Mouse (Mus musculus): ENCODE results near the gene Tbc1d21. TPM values are rescaled to one million over a fixed set of nuclear protein-coding genes. Genes with fewer than 3 reads are reported as not detected.

Gene Tbc1d21
- polyA plus RNA-seq, 1 experiment from 2014 or later: not detected

GRCm38 (mm10) chr9:58330293-58330692, 40.0 kb downstream of the Tbc1d21 start:
- peaks cover 10% of the 10 kb centered on the region for H3K4me1 ChIP-seq (replicated peaks)
- no peak overlapping the region for H3K4me3 ChIP-seq
- H3K36me3 ChIP-seq: no peaks in the 10 kb centered on the region
- H3K27ac ChIP-seq: no peak overlapping the region
- peak; percentile 49 for DNase-seq (ENCODE audit: low spot score)
- H3K9me3 ChIP-seq: no peaks in the 10 kb centered on the region; the same call in 1 of the 2 replicates
- no peaks in the 10 kb centered on the region for H3K27me3 ChIP-seq (ENCODE audit: insufficient read depth, poor library complexity, severe bottlenecking)
- 26% methylated on average over 5 of the region's 5 CpGs for WGBS

- Histone ChIP-seq H3K9me3 (no peaks in the 10 kb centered on the region), H3K27ac (no peak overlapping the region), H3K27me3 (ENCODE audit: insufficient read depth, poor library complexity, severe bottlenecking) (no peaks in the 10 kb centered on the region), H3K36me3 (no peaks in the 10 kb centered on the region), H3K4me1 (replicated peaks) (peaks cover 10% of the 10 kb centered on the region), H3K4me3 (no peak overlapping the region)
- DNase-seq (ENCODE audit: low spot score): no peak
- 68% methylated on average over 1 of the region's 1 CpGs for WGBS
Measured at GRCm38 (mm10) chr9:58327382-58327781, 42.9 kb downstream of the Tbc1d21 start.

DNA sequence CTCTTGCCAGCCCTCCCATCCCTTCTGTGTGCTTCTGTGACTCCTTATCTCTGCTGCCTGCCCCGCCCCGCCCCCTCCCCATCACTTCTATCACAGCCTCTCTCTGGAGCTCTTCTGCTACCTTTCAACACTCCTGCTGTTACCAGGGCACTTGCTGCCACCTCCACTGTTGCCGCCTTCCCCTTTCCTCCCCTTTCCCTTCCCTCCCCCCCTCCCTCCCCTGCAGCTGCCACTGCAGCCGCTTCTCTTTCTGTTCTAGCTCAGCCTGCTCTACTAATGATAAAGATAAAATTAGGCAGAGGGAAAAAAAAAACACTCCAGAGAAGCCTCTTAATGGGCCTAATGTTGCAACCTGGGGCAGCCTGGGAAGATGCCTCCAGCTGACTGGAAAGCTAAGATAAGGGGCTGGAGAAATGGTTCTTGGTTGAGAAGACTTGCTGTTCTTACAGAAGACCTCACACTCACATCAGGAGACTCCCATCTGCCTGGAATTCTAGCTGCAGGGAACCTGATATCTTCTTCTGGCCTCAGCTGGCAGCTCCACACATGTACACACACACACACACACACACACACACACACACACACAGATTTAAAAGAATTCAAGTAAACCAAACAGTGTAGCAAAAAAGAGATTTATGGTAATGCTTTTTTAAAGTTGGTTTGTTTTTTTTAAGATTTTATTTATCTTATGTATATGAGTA, 43.6 kb downstream of the Tbc1d21 start:
- H3K27me3 ChIP-seq (ENCODE audit: insufficient read depth, poor library complexity, severe bottlenecking): no peaks in the 10 kb centered on the region
- H3K4me1 ChIP-seq (replicated peaks): peaks cover 10% of the 10 kb centered on the region
- H3K27ac ChIP-seq: peak overlapping the region; percentile 16; the same call in 1 of the 2 replicates
- no peaks in the 10 kb centered on the region for H3K9me3 ChIP-seq
- 21% methylated on average over 4 of the region's 4 CpGs for WGBS
- no peak overlapping the region for H3K4me3 ChIP-seq
- no peaks in the 10 kb centered on the region for H3K36me3 ChIP-seq
- DNase-seq (ENCODE audit: low spot score): no peak

DNA sequence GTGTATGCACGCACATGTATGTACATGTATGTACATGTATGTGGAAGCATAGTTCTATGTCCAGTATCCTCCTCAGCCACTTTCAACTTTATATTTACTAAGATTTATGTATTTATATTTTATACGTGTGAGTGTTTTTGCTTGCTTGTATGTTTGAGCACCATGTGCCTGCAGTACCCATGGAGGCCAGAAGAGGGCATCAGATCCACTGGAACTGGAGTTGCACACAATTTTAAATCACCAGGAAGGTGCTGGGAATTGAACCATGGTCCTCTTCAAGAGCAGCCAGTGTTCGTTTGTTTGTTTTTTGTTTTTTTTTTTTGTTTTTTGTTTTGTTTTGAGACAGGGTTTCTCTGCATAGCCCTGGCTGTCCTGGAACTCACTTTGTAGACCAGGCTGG, 48.6 kb downstream of the Tbc1d21 start:
- WGBS: 94% methylated on average over 3 of the region's 3 CpGs
- peaks cover 13% of the 10 kb centered on the region for H3K4me1 ChIP-seq (replicated peaks)
- H3K4me3 ChIP-seq: no peak overlapping the region
- no peaks in the 10 kb centered on the region for H3K36me3 ChIP-seq
- DNase-seq (ENCODE audit: low spot score): no peak
- H3K27ac ChIP-seq: no peak overlapping the region
- no peaks in the 10 kb centered on the region for H3K27me3 ChIP-seq (ENCODE audit: insufficient read depth, poor library complexity, severe bottlenecking)
- no peaks in the 10 kb centered on the region for H3K9me3 ChIP-seq

DNA sequence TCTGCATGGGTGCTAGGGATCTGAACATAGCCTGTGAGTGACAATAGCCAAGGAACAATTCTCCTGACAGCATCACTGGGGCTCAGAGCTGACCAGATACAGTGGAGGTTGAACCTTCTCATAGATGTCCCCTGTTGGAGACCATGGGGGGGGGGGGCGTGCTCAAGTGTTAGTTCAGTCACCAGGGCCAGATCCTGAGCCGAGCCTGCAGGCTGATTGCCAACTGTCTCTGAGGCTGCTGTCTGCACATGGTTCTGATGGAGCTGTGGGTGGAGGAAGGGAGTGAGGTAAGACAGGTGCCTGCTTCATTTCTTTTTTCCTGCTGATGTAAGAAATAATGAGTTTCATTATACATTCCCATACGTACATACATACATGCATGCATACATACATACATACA, 51.9 kb downstream of the Tbc1d21 start:
- 90% methylated on average over 3 of the region's 3 CpGs for WGBS
- no peak for DNase-seq (ENCODE audit: low spot score)
- no peak overlapping the region for H3K27ac ChIP-seq
- no peaks in the 10 kb centered on the region for H3K36me3 ChIP-seq
- H3K4me3 ChIP-seq: no peak overlapping the region
- peaks cover 41% of the 10 kb centered on the region for H3K4me1 ChIP-seq (replicated peaks)
- no peaks in the 10 kb centered on the region for H3K9me3 ChIP-seq
- H3K27me3 ChIP-seq (ENCODE audit: insufficient read depth, poor library complexity, severe bottlenecking): peaks cover 10% of the 10 kb centered on the region

DNA sequence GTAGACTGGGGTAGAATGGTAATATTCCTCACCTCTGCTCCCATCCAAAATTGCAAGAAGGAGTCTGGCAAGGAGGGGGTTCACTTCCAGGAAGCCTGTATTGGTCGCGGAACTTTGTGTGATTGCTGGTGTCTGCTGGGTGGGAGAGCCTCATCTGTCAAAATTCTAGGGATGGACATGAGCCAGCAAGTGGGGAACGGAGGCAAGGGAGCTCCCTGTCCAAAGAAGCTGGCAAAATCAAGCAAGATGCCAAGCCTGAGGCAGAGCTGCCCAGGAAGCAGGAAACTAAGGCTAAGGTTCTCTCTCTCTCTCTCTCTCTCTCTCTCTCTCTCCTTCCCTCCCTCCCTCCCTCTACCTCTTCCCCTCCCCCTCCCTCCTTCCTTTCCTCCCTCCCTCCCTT, 52.9 kb downstream of the Tbc1d21 start:
- 81% methylated on average over 3 of the region's 3 CpGs for WGBS

GRCm38 (mm10) chr9:58316784-58317183, 53.5 kb downstream of the Tbc1d21 start:
- no peaks in the 10 kb centered on the region for H3K9me3 ChIP-seq
- no peaks in the 10 kb centered on the region for H3K36me3 ChIP-seq
- 59% methylated on average over 7 of the region's 7 CpGs for WGBS
- H3K4me1 ChIP-seq (replicated peaks): peaks cover 56% of the 10 kb centered on the region
- peaks cover 25% of the 10 kb centered on the region for H3K27me3 ChIP-seq (ENCODE audit: insufficient read depth, poor library complexity, severe bottlenecking)
- peak overlapping the region; percentile 50; the same call in 1 of the 2 replicates for H3K27ac ChIP-seq
- DNase-seq (ENCODE audit: low spot score): no peak
- H3K4me3 ChIP-seq: no peak overlapping the region

More for the DNA sequence above, 52.9 kb downstream of the Tbc1d21 start:
- Histone ChIP-seq H3K27ac (no peak overlapping the region; the same call in 1 of the 2 replicates), H3K9me3 (no peaks in the 10 kb centered on the region), H3K4me1 (replicated peaks) (peaks cover 50% of the 10 kb centered on the region), H3K27me3 (ENCODE audit: insufficient read depth, poor library complexity, severe bottlenecking) (peaks cover 19% of the 10 kb centered on the region), H3K36me3 (no peaks in the 10 kb centered on the region), H3K4me3 (no peak overlapping the region)
- DNase-seq (ENCODE audit: low spot score): no peak

DNA sequence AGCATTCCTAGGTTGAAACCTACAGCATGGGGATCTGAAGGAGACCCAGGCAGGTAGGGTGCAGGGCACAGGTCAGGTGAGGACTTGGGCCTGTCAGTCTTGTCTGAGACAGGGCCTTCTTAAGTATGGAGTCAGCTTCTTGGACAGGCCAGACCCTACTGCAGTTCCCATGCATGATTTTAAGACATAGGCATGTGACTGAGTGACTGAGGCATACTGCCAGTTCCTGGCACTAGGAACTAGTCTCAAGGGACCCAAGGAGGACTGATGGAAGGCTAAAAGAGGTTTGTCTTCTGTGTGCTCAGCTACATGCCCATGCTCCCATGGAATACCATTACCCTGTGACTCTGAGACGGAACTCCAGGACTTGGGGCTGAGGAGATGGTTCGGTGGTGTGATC, 54.4 kb downstream of the Tbc1d21 start:
- peak overlapping the region; percentile 78 for H3K27ac ChIP-seq
- H3K36me3 ChIP-seq: no peaks in the 10 kb centered on the region
- H3K9me3 ChIP-seq: no peaks in the 10 kb centered on the region
- no peak overlapping the region for H3K4me3 ChIP-seq
- peaks cover 34% of the 10 kb centered on the region for H3K27me3 ChIP-seq (ENCODE audit: insufficient read depth, poor library complexity, severe bottlenecking)
- WGBS: 92% methylated on average over 2 of the region's 2 CpGs
- no peak for DNase-seq (ENCODE audit: low spot score)
- H3K4me1 ChIP-seq (replicated peaks): peaks cover 59% of the 10 kb centered on the region

DNA sequence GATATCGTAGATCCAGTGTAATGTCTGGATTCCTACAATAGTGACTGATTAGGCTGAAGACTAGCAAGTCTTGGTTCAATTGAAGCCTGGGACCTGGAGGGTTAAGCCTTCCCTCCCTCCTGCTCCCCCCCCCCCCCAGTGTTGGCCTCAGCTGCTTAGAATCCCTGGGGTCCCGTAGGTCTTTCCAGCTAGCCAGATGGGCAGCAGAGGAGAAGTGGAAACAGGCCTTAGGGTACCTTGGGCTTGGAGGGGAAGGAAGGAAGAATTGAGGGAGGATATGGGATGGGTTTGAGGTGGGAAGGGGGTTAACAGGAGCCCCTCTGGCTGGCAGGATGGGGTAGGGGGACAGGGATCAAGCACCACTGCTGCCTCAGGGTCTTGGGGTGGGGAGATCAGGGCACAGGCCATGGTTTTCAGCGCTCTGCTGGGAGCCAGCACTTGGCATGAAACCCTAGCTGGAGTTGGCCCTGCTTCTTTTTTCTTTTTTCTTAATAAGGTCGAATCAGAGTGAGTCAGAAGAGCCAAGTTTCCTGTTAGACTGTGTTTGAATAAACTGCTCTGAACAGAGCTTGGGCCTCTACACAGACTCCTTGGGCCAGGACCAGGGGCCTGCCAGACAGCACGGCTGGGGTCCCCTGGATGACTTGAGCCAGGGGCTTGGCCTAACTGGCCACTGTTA, 55.4 kb downstream of the Tbc1d21 start:
- H3K36me3 ChIP-seq: no peaks in the 10 kb centered on the region
- DNase-seq (ENCODE audit: low spot score): peak; percentile 42
- peaks cover 66% of the 10 kb centered on the region for H3K4me1 ChIP-seq (replicated peaks)
- H3K27ac ChIP-seq: peak overlapping the region; percentile 78
- no peak overlapping the region for H3K4me3 ChIP-seq
- H3K27me3 ChIP-seq (ENCODE audit: insufficient read depth, poor library complexity, severe bottlenecking): peaks cover 45% of the 10 kb centered on the region
- H3K9me3 ChIP-seq: no peaks in the 10 kb centered on the region
- WGBS: 39% methylated on average over 5 of the region's 5 CpGs

GRCm38 (mm10) chr9:58312944-58313359, 57.3 kb downstream of the Tbc1d21 start, which contains the start of gene Loxl1:
Loxl1 (minus strand) TSS chr9:58313186.
- Histone ChIP-seq H3K36me3 (no peaks in the 10 kb centered on the region), H3K9me3 (no peaks in the 10 kb centered on the region), H3K27ac (peak within 1 kb of the TSS; percentile 87), H3K4me1 (replicated peaks) (peaks cover 75% of the 10 kb centered on the region), H3K4me3 (peak within 1 kb of the TSS; percentile 55), H3K27me3 (ENCODE audit: insufficient read depth, poor library complexity, severe bottlenecking) (peaks cover 50% of the 10 kb centered on the region)
- peak; percentile 79 for DNase-seq (ENCODE audit: low spot score)
- under 1% methylated on average over 21 of the region's 21 CpGs for WGBS

- peaks cover 80% of the 10 kb centered on the region for H3K4me1 ChIP-seq (replicated peaks)
- WGBS: 2% methylated on average over 72 of the region's 72 CpGs
- DNase-seq (ENCODE audit: low spot score): peak; percentile 57
- H3K27me3 ChIP-seq (ENCODE audit: insufficient read depth, poor library complexity, severe bottlenecking): peaks cover 50% of the 10 kb centered on the region
- no peaks in the 10 kb centered on the region for H3K36me3 ChIP-seq
- H3K4me3 ChIP-seq: peak overlapping the region; percentile 55
- no peaks in the 10 kb centered on the region for H3K9me3 ChIP-seq
- peak overlapping the region; percentile 87 for H3K27ac ChIP-seq
Measured at GRCm38 (mm10) chr9:58312196-58312943, 57.9 kb downstream of the Tbc1d21 start.

GRCm38 (mm10) chr9:58311191-58311910, 58.9 kb downstream of the Tbc1d21 start:
- H3K9me3 ChIP-seq: no peaks in the 10 kb centered on the region
- 55% methylated on average over 33 of the region's 33 CpGs for WGBS
- H3K36me3 ChIP-seq: no peaks in the 10 kb centered on the region
- H3K27ac ChIP-seq: peak overlapping the region; percentile 87; the same call in 1 of the 2 replicates
- peak overlapping the region; percentile 55 for H3K4me3 ChIP-seq
- no peak for DNase-seq (ENCODE audit: low spot score)
- H3K27me3 ChIP-seq (ENCODE audit: insufficient read depth, poor library complexity, severe bottlenecking): peaks cover 50% of the 10 kb centered on the region
- H3K4me1 ChIP-seq (replicated peaks): peaks cover 76% of the 10 kb centered on the region
